Mouse (Mus musculus): ENCODE measurements around the gene Mrpl48.

Gene Mrpl48

DNA sequence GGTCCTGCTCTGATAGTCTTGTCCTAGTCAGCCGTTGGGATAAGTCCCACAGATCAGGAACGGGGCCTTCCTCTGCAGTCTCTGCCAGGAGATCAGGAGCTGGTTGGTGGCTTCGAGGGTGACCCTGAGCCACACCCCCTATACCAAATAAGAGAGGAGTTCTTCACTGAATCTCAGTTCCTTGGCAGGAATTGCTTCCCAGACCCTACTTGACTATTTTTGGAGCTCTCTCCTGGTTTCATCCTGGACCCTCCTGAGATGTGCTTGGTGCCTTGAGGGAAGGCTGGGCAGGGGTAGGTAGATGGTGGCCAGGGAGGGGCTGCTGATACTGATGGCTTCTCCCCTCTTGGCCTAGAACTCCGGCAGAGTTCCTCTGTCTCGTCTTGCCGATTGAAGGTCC is 111.7 kb downstream of the Mrpl48 start:
- no peak for TF ChIP-seq POU5F1 (IDR thresholded peaks at IDR 0.05; ENCODE audit: borderline replicate concordance, low read length)
- TF ChIP-seq NANOG (IDR thresholded peaks at IDR 0.05; ENCODE audit: borderline replicate concordance, low read length), result no peak
- no peak for TF ChIP-seq CTCF (conservative IDR thresholded peaks at IDR 0.05; ENCODE audit: low read length)
- Histone ChIP-seq H3K4me1 (replicated peaks; ENCODE audit: low read depth, low read length) (peaks cover 85% of the 10 kb centered on the region), H3K4me3 (replicated peaks; ENCODE audit: low read length) (peak overlapping the region; percentile 63), H3K9me3 (ENCODE audit: low read length) (no peaks in the 10 kb centered on the region), H3K27me3 (ENCODE audit: insufficient read depth, low read length) (no peaks in the 10 kb centered on the region), H3K36me3 (ENCODE audit: insufficient read depth, low read length) (peaks cover 67% of the 10 kb centered on the region)

Measured in E14TG2a.4 (cell line).